Mouse (Mus musculus) left cerebral cortex, adult 6 months (tissue): ENCODE results near the gene Spef1. TPM values are rescaled to one million over a fixed set of nuclear protein-coding genes. Genes with fewer than 3 reads are reported as not detected.

ENCODE experiments used
- long read RNA-seq, 2 experiments: library from polyadenylated mRNA; unstranded; transcript quantifications; one replicate each; pipeline ENCODE4 v2.0.0; 2019 to 2020
- polyA plus RNA-seq: library from polyadenylated mRNA; unstranded; fragments of <200 nt; fragmentation: Nextera tagmentation; gene quantifications from 2 replicates; pipeline ENCODE4 v1.2.3, GENCODE M21; 2021

The Spef1 gene
- polyA plus RNA-seq, result 2.8 and 4.3 TPM in 2 replicates
- long read RNA-seq, experiment 1, transcript Spef1-202 (7 exons, 2,600 nt), result major isoform, 11 of 14 reads
- long read RNA-seq, experiment 1, partial matches to known transcripts, result 0 of 14 reads
- long read RNA-seq, experiment 1, other reads (novel, unspliced or antisense), result 3 of 14 reads
- long read RNA-seq, experiment 2, transcript Spef1-202 (7 exons, 2,600 nt), result major isoform, 10 of 15 reads
- long read RNA-seq, experiment 2, partial matches to known transcripts, result 2 of 15 reads
- long read RNA-seq, experiment 2, other reads (novel, unspliced or antisense), result 3 of 15 reads

GRCm38 (mm10) chr2:131186771-131187601 is at the start of gene Spef1, which contains the start of gene Cdc25b:
TSS of gene Spef1 (minus strand) at chr2:131187282.
TSS of gene Cdc25b (plus strand) at chr2:131186949.

GRCm38 (mm10) chr2:131233307-131234126 is 46.4 kb upstream of the Spef1 start, which contains the start of gene Mavs:
TSS of gene Mavs (plus strand) at chr2:131234063.

GRCm38 (mm10) chr2:131206778-131207177 is 19.7 kb upstream of the Spef1 start, which contains the start of gene Ap5s1:
TSS of gene Ap5s1 (plus strand) at chr2:131207078.

GRCm38 (mm10) chr2:131179990-131180587 is 7.0 kb downstream of the Spef1 start, which contains the start of gene Cenpb:
TSS of gene Cenpb (minus strand) at chr2:131180067.

GRCm38 (mm10) chr2:131159938-131160581 is 27.0 kb downstream of the Spef1 start, which contains the start of gene 1700037H04Rik:
TSS of gene 1700037H04Rik (minus strand) at chr2:131160081.

GRCm38 (mm10) chr2:131132930-131133547 is 54.0 kb downstream of the Spef1 start, which contains the start of gene Gm11037:
TSS of gene Gm11037 (plus strand) at chr2:131133497.

GRCm38 (mm10) chr2:131127161-131127730 is 59.8 kb downstream of the Spef1 start, which contains the start of gene Hspa12b:
TSS of gene Hspa12b (plus strand) at chr2:131127280.

Other genes starting within 250 kb of the Spef1 start
- 95.8 and 168 TPM in 2 replicates for gene Gfra4, start 144.2 kb downstream of the Spef1 start, polyA plus RNA-seq
- 0.90 and 1.4 TPM in 2 replicates for gene Adam33, start 123.5 kb downstream of the Spef1 start, polyA plus RNA-seq
- 0.06 TPM in 1 of 2 replicates, not detected in the other for gene Siglec1, start 100.5 kb downstream of the Spef1 start, polyA plus RNA-seq
- 0.97 and 1.6 TPM in 2 replicates for gene Hspa12b, start 60.0 kb downstream of the Spef1 start, polyA plus RNA-seq
- gene Gm11037, start 53.8 kb downstream of the Spef1 start, polyA plus RNA-seq, result not detected in 2 replicates
- gene 1700037H04Rik, start 27.2 kb downstream of the Spef1 start, polyA plus RNA-seq, result 67.9 and 147 TPM in 2 replicates
- 4.0 and 4.6 TPM in 2 replicates for gene Cenpb, start 7.2 kb downstream of the Spef1 start, polyA plus RNA-seq
- gene Cdc25b, start 333 bp downstream of the Spef1 start, polyA plus RNA-seq, result 3.6 and 4.7 TPM in 2 replicates
- 29.5 and 32.4 TPM in 2 replicates for gene Ap5s1, start 19.8 kb upstream of the Spef1 start, polyA plus RNA-seq
- gene Mavs, start 46.8 kb upstream of the Spef1 start, polyA plus RNA-seq, result 4.0 and 4.8 TPM in 2 replicates
- 6.8 and 61.9 TPM in 2 replicates for gene Pank2, start 75.2 kb upstream of the Spef1 start, polyA plus RNA-seq
- 19.6 and 21.2 TPM in 2 replicates for gene Rnf24, start 165.6 kb upstream of the Spef1 start, polyA plus RNA-seq